9 mouse cellular contexts compared by ENCODE assay signal in genomic region chr19:10266196-10266850, GRCm38 (mm10). TPM values are rescaled to one million over a fixed set of nuclear protein-coding genes. Genes with fewer than 3 reads are reported as not detected.
DNase-seq lines count a peak whose midpoint lies in the region; ATAC-seq and TF ChIP-seq lines count a peak whose summit lies in the region.
"Had no signal": no experiment of that assay in that cellular context is flagged by ENCODE, and none has a peak within 500 bp of the region (broad histone marks: within the 10 kb centered on the region; RNA-seq: fewer than 3 reads in every experiment).

No protein-coding gene starts in this region.

- TF ChIP-seq EP300 in heart, adult 2 months (IDR thresholded peaks at IDR 0.05; ENCODE audit: insufficient read depth, low read depth, low read length), result no peak; the same call in 1 of the 2 replicates

- DNase-seq in layer of hippocampus, adult 11-12 months (ENCODE audit: low spot score), result peak; percentile 81
- DNase-seq in layer of hippocampus, adult 9-10 months (ENCODE audit: low spot score), result no peak
- peak; percentile 64 for DNase-seq in embryo, embryonic 11.5 days (ENCODE audit: low read depth, low spot score)
- peak; percentile 86 to 87 for DNase-seq in heart, adult 2 months
- DNase-seq in kidney, adult 8-10 months, result peak; percentile 78 to 87
- DNase-seq in monocyte, adult 2 months (ENCODE audit: low read depth in 1 of 2, low spot score in 2 of 2), result peak; percentile 50 to 75
- DNase-seq in spleen, postnatal 36 days (ENCODE audit: low spot score in 2 of 2), result peak; percentile 46 to 59

- H3K9me3 ChIP-seq in limb, embryonic 15.5 days, result no peaks in the 10 kb centered on the region
- H3K9me3 ChIP-seq: G1E had no signal

- ATAC-seq in limb, embryonic 15.5 days (ENCODE audit: insufficient number of reproducible peaks, low FRiP score, low TSS enrichment, low read depth), result no peak; the same call in 1 of the 2 replicates

- WGBS in heart, adult 2 months, result 21% methylated on average over 14 of the region's 14 CpGs
- WGBS in limb, embryonic 15.5 days, result 16% methylated on average over 14 of the region's 14 CpGs

- H3K27me3 ChIP-seq in heart, adult 2 months (ENCODE audit: control insufficient read depth, insufficient read depth, low read length), result no peaks in the 10 kb centered on the region
- H3K27me3 ChIP-seq in limb, embryonic 15.5 days, result peaks cover 27% of the 10 kb centered on the region

- H3K9ac ChIP-seq in heart, adult 2 months (ENCODE audit: low read depth, low read length), result no peak overlapping the region
- H3K9ac ChIP-seq in limb, embryonic 15.5 days, result no peak overlapping the region

- H3K4me2 ChIP-seq in limb, embryonic 15.5 days, result no peak overlapping the region

- intact Hi-C loops in heart, adult 2 months (cut with DNase I), result loop anchor here (1.0 kb wide), 1 partner anchor 39 kb away; no protein-coding TSS in a partner anchor

- TF ChIP-seq POLR2A in heart, adult 2 months (IDR thresholded peaks at IDR 0.05; ENCODE audit: insufficient read depth, low read depth, low read length), result no peak

- H3K79me2 ChIP-seq in heart, adult 2 months (replicated peaks; ENCODE audit: control insufficient read depth, insufficient read depth, low read length), result no peaks in the 10 kb centered on the region

- peak overlapping the region; percentile 80 for H3K27ac ChIP-seq in heart, adult 2 months
- peak overlapping the region; percentile 43; the same call in 1 of the 2 replicates for H3K27ac ChIP-seq in limb, embryonic 15.5 days

- TF ChIP-seq CTCF in heart, adult 2 months (IDR thresholded peaks at IDR 0.05), result peak; percentile 85

- no peak overlapping the region for H3K4me3 ChIP-seq in heart, adult 2 months
- no peak overlapping the region for H3K4me3 ChIP-seq in limb, embryonic 15.5 days

- H3K4me1 ChIP-seq in heart, adult 2 months (ENCODE audit: control insufficient read depth, insufficient read depth, low read length), result peaks cover 4% of the 10 kb centered on the region
- H3K4me1 ChIP-seq in limb, embryonic 15.5 days, result peaks cover 14% of the 10 kb centered on the region

- H3K36me3 ChIP-seq in heart, adult 2 months (ENCODE audit: control insufficient read depth, insufficient read depth, low read length), result no peaks in the 10 kb centered on the region
- 0 out of 2 replicates have a peak, but pooled peaks cover 5% of the 10 kb centered on the region for H3K36me3 ChIP-seq in limb, embryonic 15.5 days
- H3K36me3 ChIP-seq: G1E had no signal

RNA-seq across cellular contexts. Expression of gene Myrf, which starts 25.8 kb away (rescaled TPM):
- 1 to 10 TPM; 3.9 to 4.7 TPM for total RNA-seq in heart, adult 2 months (2021)
- 6.0 and 6.5 TPM in 2 replicates for polyA plus RNA-seq in heart, adult 2 months (2012; rRNA removed)
- polyA plus RNA-seq in limb, embryonic 15.5 days (2015; fragmentation: Nextera tagmentation; extraction: Ambion mirVana), result 0.55 and 0.60 TPM in 2 replicates
- polyA plus RNA-seq: G1E had no signal

RNA-seq across cellular contexts. Expression of gene Dagla, which starts 38.4 kb away (rescaled TPM):
- total RNA-seq in heart, adult 2 months (2021), result 1 to 10 TPM; 2.5 to 3.3 TPM
- 4.8 and 5.7 TPM in 2 replicates for polyA plus RNA-seq in heart, adult 2 months (2012; rRNA removed)
- polyA plus RNA-seq in limb, embryonic 15.5 days (2015; fragmentation: Nextera tagmentation; extraction: Ambion mirVana), result 3.1 and 3.3 TPM in 2 replicates
- polyA plus RNA-seq: G1E had no signal
